Mouse (Mus musculus) monocyte, adult 59 days (primary cell): ENCODE results near the gene Olfr733. TPM values are rescaled to one million over a fixed set of nuclear protein-coding genes. Genes with fewer than 3 reads are reported as not detected.

Experiments used
- total RNA-seq, 2 experiments: library from RNA; stranded (reverse); gene quantifications; one replicate each; pipeline ENCODE4 v1.2.4; 2023

The Olfr733 gene
- not detected for total RNA-seq

DNA sequence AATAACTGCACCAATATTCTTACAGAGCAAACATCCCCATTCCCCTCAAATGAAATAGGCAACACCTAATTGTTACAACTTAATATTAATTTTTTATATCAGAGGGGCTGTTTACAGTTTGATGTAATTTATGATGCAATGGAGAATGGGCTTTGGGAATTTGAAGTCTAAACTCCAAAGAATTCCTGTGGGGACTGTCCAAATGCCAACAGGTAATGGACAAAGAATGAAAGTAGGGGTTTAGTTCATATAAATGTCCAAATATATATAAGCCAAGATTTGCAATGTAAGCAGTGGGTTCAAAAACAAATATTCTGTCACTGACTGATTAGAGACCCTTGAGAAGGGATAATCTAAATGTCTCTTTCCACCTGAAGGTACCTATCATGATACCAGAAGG is at the start of gene Olfr733:
Olfr733 (minus strand) TSS at position 101 of the 400 bp plus-strand sequence.

DNA sequence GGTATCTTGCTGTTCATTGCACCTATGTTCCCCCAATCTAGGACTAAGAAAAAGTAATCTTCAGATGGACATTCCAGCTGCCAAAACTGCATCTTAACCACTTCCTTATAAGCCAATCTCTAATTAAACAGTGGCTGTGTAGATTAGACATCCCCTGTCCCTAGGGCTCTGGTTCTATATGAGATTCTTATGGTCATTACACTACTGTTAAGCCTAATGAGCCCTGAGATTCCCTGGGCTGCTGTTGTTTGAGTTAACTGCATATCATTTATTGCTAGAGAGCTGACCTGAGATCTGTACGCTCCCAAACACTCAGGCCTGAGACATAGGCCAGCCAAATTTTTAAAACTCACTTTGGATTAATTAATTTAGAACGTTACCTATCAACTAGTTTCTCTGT is 47.5 kb upstream of the Olfr733 start, which contains the start of gene Olfr735:
Olfr735 (minus strand) TSS at position 77 of the 400 bp plus-strand sequence.

DNA sequence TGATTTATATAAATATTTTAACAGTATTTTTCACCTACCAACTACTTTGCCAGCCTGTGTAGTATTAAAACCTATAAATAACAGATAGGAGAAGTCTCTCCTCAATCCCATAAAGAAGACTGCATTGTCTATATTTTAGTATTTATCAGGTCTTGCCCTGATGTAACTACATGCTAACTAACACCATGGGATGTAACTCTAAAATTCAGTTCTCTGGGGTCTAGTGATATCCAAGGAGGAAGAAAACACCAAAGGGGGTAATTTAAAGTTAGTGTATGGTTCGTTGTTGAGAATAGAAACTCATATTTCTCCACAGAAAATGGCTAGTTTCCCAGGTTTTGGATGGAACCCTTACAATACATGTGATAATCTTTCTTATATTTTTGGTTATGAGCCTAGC is 25.3 kb upstream of the Olfr733 start, which contains the start of gene Olfr734:
Olfr734 (minus strand) TSS at position 101 of the 400 bp plus-strand sequence.

GRCm38 (mm10) chr14:50284106-50284505 is 17.2 kb downstream of the Olfr733 start, which contains the start of gene Olfr732:
Olfr732 (minus strand) TSS chr14:50284206.

Other genes with a start within 250 kb of the Olfr733 start
- not detected for gene Olfr726, start 210.6 kb downstream of the Olfr733 start, total RNA-seq
- gene Olfr727, start 178.3 kb downstream of the Olfr733 start, total RNA-seq: not detected
- not detected for gene Olfr728, start 158.8 kb downstream of the Olfr733 start, total RNA-seq
- gene Olfr729, start 148.6 kb downstream of the Olfr733 start, total RNA-seq: not detected
- gene Olfr730, start 113.3 kb downstream of the Olfr733 start, total RNA-seq: not detected
- gene Olfr731, start 59.7 kb downstream of the Olfr733 start, total RNA-seq: not detected
- not detected for gene Olfr732, start 17.3 kb downstream of the Olfr733 start, total RNA-seq
- gene Olfr734, start 25.2 kb upstream of the Olfr733 start, total RNA-seq: not detected
- gene Olfr735, start 47.4 kb upstream of the Olfr733 start, total RNA-seq: not detected
- gene Tlr11, start 56.4 kb upstream of the Olfr733 start, total RNA-seq: 1 to 10 TPM; 5.0 to 5.4 TPM
- gene Olfr736, start 79.6 kb upstream of the Olfr733 start, total RNA-seq: not detected
- gene Olfr738, start 106.0 kb upstream of the Olfr733 start, total RNA-seq: not detected
- gene Olfr739, start 117.1 kb upstream of the Olfr733 start, total RNA-seq: not detected
- not detected for gene Olfr740, start 144.0 kb upstream of the Olfr733 start, total RNA-seq
- not detected for gene Olfr741, start 171.2 kb upstream of the Olfr733 start, total RNA-seq
- gene Olfr742, start 202.1 kb upstream of the Olfr733 start, total RNA-seq: not detected
- not detected for gene Olfr743, start 220.3 kb upstream of the Olfr733 start, total RNA-seq